Mouse (Mus musculus): Measurements from ENCODE around the gene Lrrc8c.

DNA sequence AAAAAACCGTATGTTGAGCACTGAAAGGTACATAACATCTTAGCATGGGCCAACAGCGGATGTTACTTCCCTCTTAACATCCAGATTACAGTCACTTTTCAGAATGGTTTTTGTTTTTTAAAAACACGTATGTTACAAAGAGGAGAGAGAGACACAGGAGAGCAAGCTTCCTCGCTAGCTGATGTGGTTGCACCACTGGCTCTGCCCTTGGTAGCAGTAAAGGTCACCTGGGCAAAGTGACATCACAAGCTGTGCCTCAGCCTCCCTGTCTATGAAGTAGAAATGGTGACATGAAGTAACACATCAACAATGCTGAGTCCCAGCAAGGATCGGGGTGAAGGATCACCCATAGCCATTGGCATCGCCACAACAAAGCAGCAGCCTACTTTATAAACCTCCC lies 10.4 kb upstream of the Lrrc8c start:
- TF ChIP-seq CTCF (IDR thresholded peaks at IDR 0.05; ENCODE audit: control insufficient read depth, insufficient read depth, low read length) (no peak), POLR2A (IDR thresholded peaks at IDR 0.05; ENCODE audit: borderline replicate concordance, control insufficient read depth, low read depth, low read length) (no peak)

All from bone marrow, adult 2 months (tissue).